Mouse (Mus musculus) frontal cortex, postnatal 25 days (tissue): ENCODE measurements around the gene Apoc1.
"Not testable (repeated sequence)": the region's sequence is repeated elsewhere in the genome, so short reads cannot be mapped to it uniquely, and the experiment has no call there.

Experiments
- DNase-seq, 2 experiments: peaks; one replicate each; pipeline ENCODE4 v3.0.0; 2022; ENCODE audit warnings: low spot score in 2 of 2

Apoc1 gene

DNA sequence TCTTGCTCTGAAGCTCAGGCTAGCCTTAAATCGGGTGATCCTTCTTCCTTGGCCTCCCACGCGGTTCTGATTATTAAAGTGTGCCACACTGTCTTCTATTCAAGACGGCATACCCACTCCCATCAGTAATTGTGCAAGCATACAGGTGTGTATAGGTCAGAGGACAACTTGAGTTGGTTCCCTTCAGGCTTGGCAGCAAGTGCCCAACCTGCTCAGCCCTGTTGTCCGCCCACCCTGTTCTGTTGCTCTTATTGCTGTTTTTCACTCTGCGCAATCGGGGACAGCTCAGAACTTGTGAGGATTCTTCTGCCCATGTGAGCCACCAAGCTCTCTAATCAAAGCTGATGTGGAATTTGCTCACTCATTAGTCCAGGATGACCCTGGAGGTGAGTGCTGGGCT is 12.8 kb upstream of the Apoc1 start:
- no peak for DNase-seq

DNA sequence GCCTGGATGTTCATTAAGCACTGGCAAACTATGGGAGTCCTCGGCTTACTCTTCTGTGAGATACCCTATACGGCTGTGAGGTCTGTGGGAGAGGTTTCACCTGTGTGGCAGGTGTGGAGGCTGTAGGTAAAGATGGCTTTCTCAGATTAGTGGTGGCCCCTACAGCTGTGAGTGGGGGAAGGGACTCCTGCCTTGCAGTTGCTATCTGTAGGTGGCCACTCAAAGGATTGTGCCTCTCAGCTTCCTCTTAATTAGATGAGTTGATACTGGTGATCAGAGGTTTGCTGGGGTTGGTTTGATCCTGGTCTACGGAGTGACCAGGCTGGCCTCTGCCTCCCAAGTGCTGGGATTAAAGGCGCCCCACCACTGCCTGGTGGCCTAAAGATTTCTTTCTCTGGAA is 12.0 kb upstream of the Apoc1 start:
- no peak for DNase-seq

DNA sequence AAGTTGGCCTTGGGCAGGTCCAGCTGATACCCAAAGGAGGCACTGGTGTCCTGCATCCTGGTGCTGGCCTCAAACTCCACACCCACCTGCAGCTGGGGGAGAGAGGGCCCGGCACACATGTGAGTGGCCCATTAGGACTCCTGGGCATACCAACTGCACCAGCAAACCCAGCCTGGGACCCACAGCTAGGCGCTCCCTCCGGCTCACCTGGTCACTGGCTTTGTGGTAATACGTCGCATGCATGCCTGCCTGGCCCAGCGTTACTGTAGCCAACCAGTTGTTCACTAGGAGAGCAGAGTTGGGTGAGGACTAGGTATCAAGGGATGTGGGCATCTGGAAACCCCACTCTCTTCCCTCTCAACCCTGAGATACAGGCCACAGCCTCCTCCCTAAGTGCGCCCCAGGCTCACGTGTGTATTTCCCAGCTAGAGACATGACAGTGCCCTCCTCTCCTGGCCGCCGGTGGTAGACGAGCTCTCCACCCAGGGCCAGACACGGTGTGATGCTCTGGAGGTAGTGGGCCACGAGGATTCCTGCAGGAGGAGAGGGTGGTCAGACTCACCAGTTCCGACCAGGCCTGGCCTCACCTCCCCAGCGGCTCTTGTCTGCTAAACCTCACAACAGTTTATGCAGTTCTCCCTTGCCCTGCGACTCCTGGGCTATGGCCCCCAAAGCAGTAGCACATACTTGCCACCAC is 10.5 kb upstream of the Apoc1 start:
- DNase-seq = no peak

DNA sequence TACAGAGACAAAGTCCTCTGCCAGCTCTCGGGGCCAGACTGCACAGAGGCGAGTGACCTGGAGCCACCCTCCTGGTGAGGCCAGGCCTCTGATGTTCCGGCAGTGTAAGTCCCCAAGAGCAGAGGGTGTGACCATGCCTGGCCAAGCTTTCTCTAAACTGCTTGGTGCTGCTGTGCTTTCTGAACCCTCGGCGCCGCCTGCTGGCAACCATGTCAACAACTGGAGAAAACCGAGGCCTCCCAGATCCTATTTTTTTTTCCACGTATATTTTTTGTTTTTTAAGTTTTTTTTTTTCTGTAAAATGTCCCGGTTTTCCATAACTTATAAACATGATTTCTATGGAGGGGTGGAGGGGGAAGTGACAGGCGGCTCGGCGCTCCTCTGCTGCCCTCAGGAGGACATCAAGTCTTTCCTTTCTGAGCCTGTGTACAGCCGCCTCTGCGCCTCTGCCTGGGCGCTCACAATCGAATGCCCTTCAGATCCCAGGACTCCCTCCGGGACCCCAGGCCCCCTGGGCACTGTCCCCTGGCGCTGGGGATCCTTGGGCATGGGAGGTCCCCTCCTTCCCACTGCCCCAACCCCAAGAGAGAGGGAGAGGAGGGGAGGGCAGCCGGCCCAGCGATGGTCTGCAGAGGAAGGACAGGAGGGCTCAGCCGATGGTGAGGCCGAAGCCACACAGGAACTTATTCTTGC is 8.8 kb upstream of the Apoc1 start:
- peak in 1 of 2 experiments; percentile 53 for DNase-seq

DNA sequence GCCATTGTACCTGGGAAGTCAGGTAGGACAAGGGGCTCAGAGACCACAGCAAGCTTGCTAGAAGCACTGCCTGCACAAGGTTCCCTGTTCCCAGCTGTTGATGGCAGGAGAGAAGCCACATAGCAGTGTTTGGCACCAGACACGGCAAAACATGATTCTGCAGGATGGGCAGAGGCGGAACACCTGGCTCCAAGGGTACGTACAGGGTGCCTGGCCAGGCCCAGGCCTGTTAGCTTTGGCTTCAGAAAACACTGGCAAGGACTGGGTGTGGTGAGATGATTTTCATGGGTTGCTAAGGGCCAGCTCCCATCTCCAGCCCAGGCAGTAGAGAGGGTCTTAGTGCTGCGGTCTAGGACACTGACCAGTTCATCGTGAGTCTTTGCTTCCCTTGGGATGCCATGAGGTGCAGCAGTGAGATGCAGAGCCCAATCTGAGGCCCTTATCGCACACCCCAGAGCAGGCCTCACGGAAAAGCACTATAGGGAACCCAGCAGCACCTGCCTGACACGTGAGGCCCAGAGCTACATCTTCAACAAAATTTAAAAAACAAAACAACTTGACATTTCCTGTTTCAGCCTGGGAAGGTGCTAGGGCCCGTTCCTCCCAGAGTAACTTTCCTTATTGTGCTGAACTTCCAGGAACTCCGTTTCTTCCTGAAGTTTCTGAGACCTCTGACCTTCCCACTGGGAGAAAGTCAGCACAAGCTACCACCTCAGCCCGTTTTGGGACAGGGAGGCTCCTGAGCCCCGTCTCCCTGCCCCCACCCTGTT is 8.0 kb upstream of the Apoc1 start:
- DNase-seq = no peak

DNA sequence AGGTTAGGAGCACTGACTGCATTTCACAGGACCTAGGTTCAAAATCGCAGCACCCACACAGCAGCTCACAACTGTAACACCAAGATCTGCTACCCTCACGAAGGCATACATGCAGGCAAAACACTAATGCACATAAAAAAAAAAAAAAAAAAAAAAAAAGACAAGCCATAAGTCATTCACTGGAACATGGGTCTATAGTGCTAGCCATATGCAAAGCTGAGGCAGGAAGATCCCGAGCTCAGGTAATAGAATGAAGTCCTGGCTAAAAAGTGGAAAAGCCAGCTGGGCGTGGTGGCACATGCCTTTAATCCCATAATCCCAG is 7.3 kb upstream of the Apoc1 start:
- no peak for DNase-seq

DNA sequence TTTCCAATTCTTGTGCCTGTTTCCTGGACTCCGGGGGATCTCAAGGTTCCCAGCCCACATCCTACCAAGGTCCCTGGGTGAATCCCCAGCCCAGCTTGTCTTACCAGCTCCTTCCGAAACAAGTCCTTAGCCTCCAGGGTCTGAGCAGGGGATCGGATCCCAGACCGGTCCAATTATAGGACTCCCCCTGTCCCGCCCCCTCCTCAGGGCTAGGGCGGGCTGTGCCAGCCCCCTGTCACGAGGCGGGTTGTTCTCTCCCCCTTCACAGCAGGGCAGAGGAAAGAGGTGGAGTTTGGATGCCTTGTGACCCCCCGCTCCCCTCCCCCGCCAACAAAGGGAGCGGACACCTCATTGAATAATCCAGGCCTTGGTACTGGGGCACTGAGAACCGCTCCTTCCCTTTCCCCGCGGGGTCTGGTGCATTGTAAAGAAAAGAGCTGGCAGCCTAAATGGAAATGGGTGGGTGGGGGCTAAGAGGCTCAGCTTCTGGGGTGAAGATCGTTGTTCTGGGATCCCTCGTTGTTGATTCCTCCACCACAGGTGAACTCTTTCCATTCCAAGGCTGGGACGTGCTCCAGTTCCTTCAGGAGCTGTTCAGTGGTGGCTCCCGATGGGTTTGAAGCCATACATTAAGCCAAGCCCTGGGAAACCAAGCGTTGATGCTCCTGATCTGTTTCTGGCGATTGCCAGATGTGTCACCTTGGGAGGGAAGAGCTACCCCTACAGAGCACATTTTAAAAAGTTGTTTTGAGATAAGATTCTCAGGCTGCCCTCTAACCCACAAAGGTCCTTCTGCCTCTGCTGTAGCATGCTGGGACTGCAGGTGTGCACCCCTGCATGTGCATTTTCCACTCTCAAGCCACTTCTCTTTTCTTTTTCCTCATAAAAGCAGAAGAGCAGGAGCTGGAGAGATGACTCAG is 6.7 kb upstream of the Apoc1 start, which contains the start of gene Apoe:
Gene Apoe (minus strand): TSS at position 282 of the 920 bp plus-strand sequence.
- DNase-seq = peak in 1 of 2 experiments; percentile 46

DNA sequence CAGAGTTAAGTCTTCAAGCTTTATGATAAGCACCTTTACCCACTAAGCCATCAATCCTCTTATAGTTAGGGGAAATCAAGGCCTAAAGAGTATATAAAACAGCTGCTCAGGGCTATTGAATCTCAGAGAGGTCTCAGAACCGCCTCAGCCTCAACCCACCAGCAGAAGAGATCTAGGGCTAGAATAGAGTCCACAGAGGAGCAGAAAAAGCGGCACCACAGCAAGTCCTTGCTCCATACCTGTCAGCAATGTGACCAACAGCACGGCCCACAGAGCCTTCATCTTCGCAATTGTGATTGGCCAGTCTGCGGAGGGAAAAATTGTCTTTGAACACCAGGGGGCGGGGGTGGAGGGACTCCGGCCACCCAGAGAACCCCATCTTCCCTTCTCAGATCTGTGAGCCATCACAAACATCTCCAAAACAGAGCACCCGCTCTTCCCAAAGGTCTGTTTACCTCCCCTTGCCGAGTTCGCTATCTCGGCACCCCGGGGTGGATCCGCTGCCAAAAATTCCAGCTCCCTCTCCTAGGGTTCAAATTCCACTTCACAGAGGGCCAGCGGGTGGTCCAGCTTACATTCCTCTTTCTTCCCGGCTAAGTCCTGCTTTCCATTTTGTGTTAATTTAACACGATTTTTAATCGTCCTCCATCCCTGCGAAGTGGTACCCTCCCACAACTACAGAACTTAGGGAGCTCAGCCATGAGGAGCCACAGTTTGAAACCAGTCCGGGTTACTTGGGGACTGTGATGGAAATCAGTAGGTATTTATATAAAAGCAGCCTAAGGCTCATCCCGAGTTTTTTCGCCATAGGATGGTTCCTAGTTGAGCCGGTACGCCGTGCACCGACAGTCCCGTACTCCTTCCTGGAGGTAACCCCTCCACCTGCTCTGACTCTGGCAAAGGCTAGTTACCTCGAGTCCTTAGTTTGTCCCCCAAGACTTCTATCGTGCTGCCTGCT is 5.8 kb upstream of the Apoc1 start:
- no peak for DNase-seq

DNA sequence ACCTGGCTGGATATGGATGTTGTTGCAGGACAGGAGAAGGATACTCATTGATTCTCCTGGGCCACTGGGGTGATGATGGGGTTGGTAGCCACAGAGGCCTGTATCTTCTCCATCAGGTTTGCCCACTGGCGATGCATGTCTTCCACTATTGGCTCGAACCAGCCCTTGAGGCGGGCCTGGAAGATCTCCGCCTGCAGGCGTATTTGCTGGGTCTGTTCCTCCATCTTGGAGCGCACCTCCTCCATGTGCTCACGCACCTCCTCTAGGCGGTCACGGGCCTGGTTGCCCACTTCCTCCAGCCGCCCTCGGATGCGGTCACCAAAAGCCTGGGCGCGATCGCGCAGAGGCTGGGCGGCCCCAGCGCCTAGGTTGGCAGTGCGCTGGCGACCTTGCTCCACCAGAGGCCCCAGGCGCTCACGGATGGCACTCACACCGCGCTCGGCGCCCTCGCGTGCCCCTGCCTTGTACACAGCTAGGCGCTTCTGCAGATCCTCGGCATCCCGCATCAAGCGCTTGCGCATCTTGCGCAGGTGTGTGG is 3.9 kb upstream of the Apoc1 start:
- DNase-seq = no peak

DNA sequence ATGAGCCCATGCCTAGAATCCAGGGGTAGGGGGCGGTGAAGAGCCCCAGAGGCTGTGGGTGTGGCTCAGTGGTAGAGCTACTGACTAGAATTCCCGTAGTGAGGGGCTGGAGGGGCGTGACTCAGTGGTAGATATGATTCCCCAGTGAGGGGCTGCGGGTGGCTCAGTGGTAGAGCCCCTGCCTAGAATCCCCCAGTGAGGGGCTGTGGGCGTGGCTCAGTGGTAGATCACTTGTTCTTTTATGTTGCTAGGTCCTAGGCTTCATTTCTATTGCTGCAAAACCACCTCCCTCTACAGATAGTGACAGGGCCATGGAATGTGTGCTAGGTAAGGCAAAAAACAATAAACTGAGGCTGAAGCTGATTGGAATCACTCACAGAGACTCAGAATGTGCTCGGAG is 3.4 kb upstream of the Apoc1 start:
- no peak for DNase-seq

DNA sequence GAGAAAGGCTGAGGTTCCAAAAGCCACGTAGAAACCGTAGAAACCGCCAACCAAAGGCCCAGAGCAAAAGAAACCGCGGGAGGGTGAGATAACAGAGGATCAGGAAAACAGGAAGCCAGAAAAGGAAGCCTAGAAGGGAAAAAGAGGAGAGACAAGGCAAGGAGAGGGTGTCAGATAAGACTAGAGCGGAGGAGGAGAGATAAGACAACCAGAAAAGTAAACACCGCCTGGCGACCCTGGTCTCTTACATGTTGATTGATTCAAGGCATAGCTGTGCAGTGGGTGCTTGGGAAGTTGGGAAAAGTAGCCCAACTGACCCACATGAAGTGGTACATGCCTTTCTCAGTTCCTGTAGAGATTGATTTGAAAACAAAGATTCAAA is 2.7 kb upstream of the Apoc1 start:
- DNase-seq = no peak

DNA sequence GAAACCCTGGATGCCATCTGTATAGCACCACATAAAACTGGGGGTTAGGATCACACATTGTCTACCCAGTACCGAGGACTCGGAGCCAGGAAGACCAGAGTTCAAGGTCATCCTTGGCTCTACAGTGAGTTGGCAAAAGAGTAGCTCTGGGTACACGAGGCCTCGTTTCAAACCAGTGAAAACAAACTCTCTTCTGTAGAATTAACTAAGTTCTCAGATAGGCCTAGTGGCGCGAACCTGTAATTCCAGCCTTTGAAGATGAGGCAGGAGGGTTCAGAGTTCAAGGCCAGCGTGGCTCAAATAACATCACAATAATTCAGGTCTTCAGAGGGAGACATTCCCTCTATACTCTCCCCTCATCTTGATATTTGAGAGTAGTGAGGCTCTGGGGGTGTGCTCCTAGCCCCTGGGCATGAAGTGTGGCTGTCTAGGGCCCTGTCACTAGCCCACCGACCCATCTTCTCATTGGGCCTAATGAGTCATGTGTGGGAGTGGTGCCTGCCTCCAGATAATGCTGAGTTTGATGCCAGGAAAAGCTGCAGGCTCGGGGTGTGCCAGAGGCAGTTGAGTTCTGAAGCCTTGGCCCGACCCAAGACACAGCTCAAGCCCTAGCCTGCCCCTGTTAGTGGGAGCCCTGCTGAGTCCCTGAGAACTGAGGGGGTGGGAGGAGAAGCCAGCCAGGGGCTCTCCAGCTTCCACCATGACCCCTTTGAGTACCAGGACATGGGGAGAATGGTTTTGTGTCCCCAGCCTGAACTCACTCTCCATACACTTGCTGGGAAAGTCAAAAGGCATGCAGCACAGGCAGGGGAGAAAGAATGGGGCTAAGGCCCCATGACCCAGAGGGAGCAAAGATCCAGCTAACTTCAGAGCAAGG is 2.1 kb upstream of the Apoc1 start:
- no peak for DNase-seq

DNA sequence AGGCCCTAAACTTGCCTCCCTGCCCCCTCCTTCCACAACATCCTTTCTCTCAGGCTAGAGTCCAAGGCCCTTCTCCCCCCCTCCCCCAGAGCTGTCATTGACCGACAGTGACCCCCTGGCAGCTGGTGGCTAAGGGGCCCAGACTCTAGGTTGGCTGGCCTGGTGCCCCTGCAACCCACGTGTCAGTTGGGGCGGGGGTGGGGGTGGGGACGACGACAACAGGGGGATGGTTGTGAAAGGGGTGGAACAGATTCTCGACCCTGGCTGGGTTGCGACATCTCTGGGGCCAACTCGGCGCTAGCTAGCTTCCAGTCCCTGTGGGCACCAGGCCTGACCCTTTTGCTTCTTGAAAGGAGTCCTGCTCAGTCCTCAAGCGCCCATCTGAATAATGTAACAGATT is 961 bp upstream of the Apoc1 start:
- no peak for DNase-seq

DNA sequence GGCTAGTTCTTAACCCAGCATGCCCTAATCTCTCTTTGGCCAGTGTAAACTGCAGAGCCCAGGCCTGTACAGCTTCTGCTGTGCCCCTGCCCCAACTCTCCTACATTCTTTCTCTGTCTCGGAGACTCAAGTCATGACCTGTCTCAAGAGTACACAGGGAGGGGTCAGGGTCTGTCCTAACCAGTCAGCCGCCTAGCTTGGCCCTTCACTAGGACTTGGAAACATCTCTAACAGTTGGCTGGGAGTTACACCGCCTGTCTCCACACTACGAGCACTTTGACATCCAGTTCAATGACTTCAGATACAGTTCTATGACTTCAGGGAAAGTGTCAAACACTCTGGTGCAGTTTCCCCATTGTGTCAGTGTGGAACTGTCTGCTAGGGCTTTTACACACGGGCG is 1.0 kb downstream of the Apoc1 start:
- no peak for DNase-seq

DNA sequence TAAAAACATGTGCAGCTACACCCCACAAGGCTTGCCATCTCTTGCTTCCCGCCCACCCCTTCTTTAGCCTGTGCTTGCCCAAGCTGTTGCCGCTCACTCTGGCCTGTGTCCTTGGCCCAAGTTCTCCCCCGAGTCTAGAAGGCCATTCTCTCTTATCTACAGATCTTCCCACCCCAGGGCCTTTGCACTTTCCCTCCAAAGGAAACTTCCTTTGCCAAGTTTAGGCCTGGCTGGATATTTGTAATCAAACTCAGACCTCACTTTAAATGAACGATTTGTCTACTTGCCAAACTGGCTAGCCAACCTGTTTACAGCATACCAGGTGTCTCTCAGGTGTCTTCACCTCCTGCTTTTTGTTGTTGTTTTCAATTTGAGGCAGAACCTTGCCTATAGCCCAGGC is 1.6 kb downstream of the Apoc1 start:
- no peak for DNase-seq

DNA sequence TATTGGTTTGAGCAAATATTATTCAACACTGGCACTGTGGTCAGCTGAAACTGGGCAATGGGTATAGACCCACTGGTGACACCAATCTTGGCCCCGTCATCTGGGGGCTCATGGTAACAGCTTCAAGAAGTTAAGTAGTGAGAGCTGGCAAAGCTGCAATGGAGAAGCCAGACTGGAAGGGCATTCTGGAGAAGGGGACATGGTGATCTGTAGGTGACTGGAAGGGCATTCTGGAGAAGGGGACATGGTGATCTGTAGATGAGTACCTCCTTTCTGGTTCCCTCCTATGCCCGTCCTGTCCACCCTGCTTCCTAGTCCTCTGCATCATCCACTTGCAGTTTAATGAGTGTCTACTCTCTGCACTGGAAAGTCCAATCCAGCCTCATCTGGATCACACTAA is 3.8 kb downstream of the Apoc1 start:
- DNase-seq = no peak

DNA sequence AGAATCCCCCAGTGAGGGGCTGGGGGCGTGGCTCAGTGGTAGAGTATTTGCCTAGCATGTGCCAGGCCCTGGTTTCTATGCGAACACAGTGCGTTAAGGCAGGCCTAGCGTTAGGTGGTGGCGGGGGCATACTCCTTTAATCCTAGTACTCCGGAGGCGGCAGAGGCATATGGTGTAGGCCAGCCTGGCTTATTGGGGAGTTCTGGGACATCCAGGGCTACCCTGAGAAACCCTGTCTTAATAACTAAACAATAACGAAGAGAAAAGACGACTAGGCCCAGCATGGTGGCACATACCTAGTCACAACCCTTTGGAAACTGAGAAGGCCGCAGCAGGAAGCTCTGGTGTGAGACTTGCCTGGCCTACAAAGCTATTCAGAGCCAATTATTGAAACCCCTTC is 4.4 kb downstream of the Apoc1 start:
- no peak for DNase-seq

DNA sequence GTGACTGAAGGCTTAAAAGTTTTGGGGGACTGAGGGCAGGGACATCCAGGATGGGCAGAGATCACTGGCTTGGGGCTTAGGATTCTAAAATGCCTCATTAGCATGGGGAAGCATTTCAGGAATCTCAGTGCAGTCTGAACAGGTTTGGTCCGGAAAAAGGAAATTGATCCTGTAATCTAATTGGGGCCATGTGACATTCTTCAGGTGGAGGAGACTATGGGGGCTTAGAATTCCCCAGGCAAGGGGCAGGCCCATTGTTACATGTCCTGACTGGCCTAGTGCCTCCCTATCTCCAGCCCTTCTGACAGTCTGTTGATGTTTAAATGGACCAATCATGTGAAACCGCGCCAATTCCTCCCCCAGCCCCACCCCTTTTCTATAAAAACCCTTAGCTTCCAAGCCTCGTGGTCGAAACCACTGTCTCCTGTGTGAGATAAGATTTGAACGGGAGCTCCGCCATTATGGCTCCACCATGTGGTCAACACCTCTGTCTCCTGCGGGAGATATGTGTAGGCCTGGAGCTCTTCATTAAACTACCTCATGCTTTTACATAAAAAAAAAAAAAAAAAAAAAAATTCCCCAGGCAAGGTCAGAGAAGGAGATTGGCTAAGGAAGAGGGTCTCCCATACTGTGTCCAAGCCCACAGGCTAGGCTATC is 5.4 kb downstream of the Apoc1 start:
- not testable (repeated sequence) for DNase-seq

DNA sequence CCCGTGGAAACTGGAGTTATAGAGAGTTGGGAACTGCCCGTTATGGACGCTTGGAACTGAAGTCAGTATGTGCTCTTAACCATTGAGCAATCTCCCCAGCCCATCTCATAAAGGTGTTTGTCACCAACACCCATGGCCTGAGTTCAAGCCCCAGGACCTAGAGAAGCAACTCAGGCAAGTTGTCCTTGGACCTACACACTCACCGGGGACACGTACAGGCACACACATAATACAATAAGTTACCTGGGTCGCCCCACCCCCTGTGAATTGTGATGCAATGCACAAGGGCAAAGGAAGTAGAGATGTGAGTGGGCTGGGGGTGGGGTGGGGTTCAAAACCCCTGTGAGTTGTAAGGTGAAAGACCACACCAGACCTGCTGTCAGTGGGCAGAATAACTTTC is 5.9 kb downstream of the Apoc1 start:
- DNase-seq = no peak
